Mouse (Mus musculus) intestine, postnatal 0 days (tissue): Measurements from ENCODE around the gene Lcat. TPM values are rescaled to one million over a fixed set of nuclear protein-coding genes. Genes with fewer than 3 reads are reported as not detected.

ENCODE experiments used
- ATAC-seq: fragments of 200-750 bp; cut with Nextera tagmentation; 2 replicates; pipeline ENCODE4 v1.8.0; 2017; ENCODE audit warnings: mild to moderate bottlenecking, moderate TSS enrichment, moderate library complexity
- H3K27ac ChIP-seq: fragments of 300-500 bp; sonication (generic); 2 replicates; pipeline ENCODE4 v1.5.1; 2014; ENCODE audit warnings: mild to moderate bottlenecking, low read depth, low read length, moderate library complexity
- H3K27me3 ChIP-seq: fragments of 300-500 bp; sonication (generic); replicated peaks from 2 replicates; pipeline ENCODE4 v1.6.1; 2014; ENCODE audit warnings: low read length, mixed read lengths; ENCODE audit not compliant: control insufficient read depth, insufficient read depth
- H3K36me3 ChIP-seq: fragments of 300-500 bp; sonication (generic); 2 replicates; pipeline ENCODE4 v1.6.1; 2014; ENCODE audit warnings: mild to moderate bottlenecking, moderate library complexity; ENCODE audit not compliant: control insufficient read depth, insufficient read depth
- H3K4me1 ChIP-seq: fragments of 300-500 bp; sonication (generic); replicated peaks from 2 replicates; pipeline ENCODE4 v1.6.1; 2014; ENCODE audit warnings: antibody characterized with exemption, low read length, mixed read lengths; ENCODE audit not compliant: control insufficient read depth, insufficient read depth
- H3K4me2 ChIP-seq: fragments of 300-500 bp; sonication (generic); replicated peaks from 2 replicates; pipeline ENCODE4 v1.6.1; 2014; ENCODE audit warnings: low read depth, mild to moderate bottlenecking, moderate library complexity
- H3K4me3 ChIP-seq: fragments of 300-500 bp; sonication (generic); 2 replicates; pipeline ENCODE4 v1.5.1; 2014; ENCODE audit warnings: low read depth, low read length
- H3K9ac ChIP-seq: fragments of 300-500 bp; sonication (generic); 2 replicates; pipeline ENCODE4 v1.6.1; 2014; ENCODE audit warnings: mild to moderate bottlenecking, low read depth, low read length
- H3K9me3 ChIP-seq: fragments of 300-500 bp; sonication (generic); 2 replicates; pipeline ENCODE4 v1.6.1; 2016; ENCODE audit warnings: mixed run types; ENCODE audit not compliant: control insufficient read depth
- CTCF ChIP-seq: sonication (generic); IDR thresholded peaks from 2 replicates; pipeline ENCODE4 v1.5.1; 2016; ENCODE audit warnings: low read depth, mild to moderate bottlenecking, control low read depth, antibody characterized with exemption, moderate library complexity
- WGBS: fragments of 180-500 bp; shearing (Covaris S2); extraction: QIAGEN DNeasy Blood & Tissue Kit; methylation state at CpG from one replicate; pipeline ENCODE4 v1.1.7; 2014; 5-methylcytosine and 5-hydroxymethylcytosine counted together
- polyA plus RNA-seq: library from polyadenylated mRNA; unstranded; fragments of >200 nt; fragmentation: Nextera tagmentation; extraction: Ambion mirVana; gene quantifications from 2 replicates; pipeline ENCODE4 v1.2.1, GENCODE M21; 2015

Gene Lcat
- polyA plus RNA-seq, 1 experiment from 2014 or later: 0.20 TPM

GRCm38 (mm10) chr8:105957813-105958212, 14.6 kb upstream of the Lcat start:
- Histone ChIP-seq H3K4me1 (no peaks in the 10 kb centered on the region), H3K36me3 (peaks cover 8% of the 10 kb centered on the region), H3K9me3 (no peaks in the 10 kb centered on the region), H3K4me3 (no peak overlapping the region), H3K27me3 (no peaks in the 10 kb centered on the region), H3K4me2 (no peak overlapping the region), H3K9ac (no peak overlapping the region), H3K27ac (no peak overlapping the region)
- ATAC-seq: no peak
- peak; percentile 22 for TF ChIP-seq CTCF
- WGBS: 56% methylated on average over 2 of the region's 4 CpGs

DNA sequence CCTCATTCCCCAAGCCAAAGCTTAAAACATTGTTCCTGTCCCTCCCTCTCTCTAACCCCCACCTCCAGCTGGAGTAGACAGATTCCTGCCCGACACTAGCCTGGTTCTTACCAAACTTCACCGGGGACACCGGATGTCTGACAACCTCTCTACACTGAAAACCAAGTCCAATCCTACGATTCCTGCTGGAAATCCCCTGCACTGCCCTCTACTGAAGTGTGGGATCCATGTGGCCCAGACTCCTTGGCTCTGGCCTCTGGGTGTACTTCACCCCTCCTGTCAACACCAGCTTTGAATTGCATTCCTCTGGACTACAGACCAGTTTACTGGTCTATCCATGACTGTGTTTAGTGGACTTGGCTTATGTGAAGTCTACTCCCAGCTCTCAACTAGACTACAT, 13.4 kb upstream of the Lcat start:
- H3K36me3 ChIP-seq: peaks cover 12% of the 10 kb centered on the region
- no peak overlapping the region for H3K9ac ChIP-seq
- H3K4me1 ChIP-seq: no peaks in the 10 kb centered on the region
- 87% methylated on average over 4 of the region's 4 CpGs for WGBS
- no peak overlapping the region for H3K4me3 ChIP-seq
- no peaks in the 10 kb centered on the region for H3K9me3 ChIP-seq
- TF ChIP-seq CTCF: no peak
- no peak overlapping the region for H3K4me2 ChIP-seq
- no peak for ATAC-seq
- no peaks in the 10 kb centered on the region for H3K27me3 ChIP-seq
- H3K27ac ChIP-seq: no peak overlapping the region

GRCm38 (mm10) chr8:105951057-105951659, 8.0 kb upstream of the Lcat start:
- H3K9me3 ChIP-seq: no peaks in the 10 kb centered on the region
- no peaks in the 10 kb centered on the region for H3K4me1 ChIP-seq
- ATAC-seq: no peak
- H3K36me3 ChIP-seq: peaks cover 49% of the 10 kb centered on the region
- no peak for TF ChIP-seq CTCF
- H3K27me3 ChIP-seq: no peaks in the 10 kb centered on the region
- H3K4me3 ChIP-seq: no peak overlapping the region
- no peak overlapping the region for H3K9ac ChIP-seq
- H3K27ac ChIP-seq: no peak overlapping the region
- WGBS: 33% methylated on average over 7 of the region's 7 CpGs
- H3K4me2 ChIP-seq: no peak overlapping the region

- ATAC-seq: no peak
- no peak for TF ChIP-seq CTCF
Measured at GRCm38 (mm10) chr8:105949350-105949749, 6.2 kb upstream of the Lcat start.

DNA sequence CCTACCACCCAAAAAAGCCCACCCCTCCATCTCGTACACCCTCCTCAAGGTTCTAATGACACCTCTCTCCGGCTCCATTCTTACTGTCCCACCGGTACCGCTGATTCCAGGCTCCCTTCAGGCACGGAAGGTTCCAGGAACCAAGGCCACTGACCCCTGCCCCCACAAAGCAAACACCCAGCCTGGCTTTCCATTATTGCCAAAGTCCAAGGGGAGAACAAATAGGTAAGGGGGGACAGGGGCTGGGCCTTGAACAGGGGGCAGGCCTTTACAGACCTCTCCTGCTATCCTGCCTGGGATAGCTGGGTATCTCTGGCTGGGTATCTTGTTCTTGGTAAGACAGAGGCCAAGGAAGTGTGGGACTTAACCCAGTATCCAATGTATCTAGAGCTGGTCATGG, 640 bp downstream of the Lcat start:
- Histone ChIP-seq H3K9me3 (no peaks in the 10 kb centered on the region), H3K4me1 (no peaks in the 10 kb centered on the region), H3K9ac (no peak overlapping the region), H3K36me3 (peaks cover 28% of the 10 kb centered on the region), H3K4me2 (no peak overlapping the region), H3K27ac (no peak overlapping the region), H3K4me3 (no peak overlapping the region), H3K27me3 (no peaks in the 10 kb centered on the region)
- no peak for TF ChIP-seq CTCF
- no peak for ATAC-seq
- 82% methylated on average over 5 of the region's 5 CpGs for WGBS

More at GRCm38 (mm10) chr8:105949350-105949749, 6.2 kb upstream of the Lcat start:
- Histone ChIP-seq H3K9me3 (no peaks in the 10 kb centered on the region), H3K27me3 (no peaks in the 10 kb centered on the region), H3K4me3 (no peak overlapping the region), H3K4me1 (no peaks in the 10 kb centered on the region), H3K4me2 (no peak overlapping the region), H3K36me3 (peaks cover 50% of the 10 kb centered on the region), H3K9ac (no peak overlapping the region), H3K27ac (no peak overlapping the region)
- 59% methylated on average over 10 of the region's 10 CpGs for WGBS

- Histone ChIP-seq H3K9me3 (no peaks in the 10 kb centered on the region), H3K4me3 (no peak overlapping the region), H3K4me2 (no peak overlapping the region), H3K9ac (no peak overlapping the region), H3K27me3 (no peaks in the 10 kb centered on the region), H3K4me1 (no peaks in the 10 kb centered on the region), H3K36me3 (peaks cover 23% of the 10 kb centered on the region), H3K27ac (no peak overlapping the region)
- TF ChIP-seq CTCF: no peak
- 94% methylated on average over 11 of the region's 11 CpGs for WGBS
- ATAC-seq: no peak
Measured at GRCm38 (mm10) chr8:105942026-105942425, 1.2 kb downstream of the Lcat start.

GRCm38 (mm10) chr8:105938306-105938669, 4.9 kb downstream of the Lcat start, which contains the start of gene Psmb10:
Gene Psmb10 (minus strand): TSS chr8:105938444.
- Histone ChIP-seq H3K27ac (peak within 1 kb of the TSS; percentile 85), H3K4me1 (no peaks in the 10 kb centered on the region), H3K4me2 (peak within 1 kb of the TSS; percentile 92), H3K9me3 (no peaks in the 10 kb centered on the region), H3K9ac (peak within 1 kb of the TSS; percentile 74), H3K27me3 (no peaks in the 10 kb centered on the region), H3K4me3 (peak within 1 kb of the TSS; percentile 93), H3K36me3 (peaks cover 23% of the 10 kb centered on the region)
- no peak for ATAC-seq
- TF ChIP-seq CTCF: no peak; the same call in 1 of the 2 replicates
- WGBS: 9% methylated on average over 4 of the region's 4 CpGs
